Mouse (Mus musculus): ENCODE measurements around the gene Hist4h4.

Gene Hist4h4

GRCm38 (mm10) chr6:136803739-136804633 lies at the start of gene Hist4h4:
TSS of gene Hist4h4 (minus strand) at chr6:136804415.
- DNase-seq (ENCODE audit: low read depth, low spot score), result peak; percentile 98

- DNase-seq (ENCODE audit: low read depth, low spot score), result no peak
These were observed 48.5 kb upstream of the Hist4h4 start for GRCm38 (mm10) chr6:136852762-136853161.

GRCm38 (mm10) chr6:136852348-136852747 lies 48.1 kb upstream of the Hist4h4 start:
- no peak for DNase-seq (ENCODE audit: low read depth, low spot score)

DNA sequence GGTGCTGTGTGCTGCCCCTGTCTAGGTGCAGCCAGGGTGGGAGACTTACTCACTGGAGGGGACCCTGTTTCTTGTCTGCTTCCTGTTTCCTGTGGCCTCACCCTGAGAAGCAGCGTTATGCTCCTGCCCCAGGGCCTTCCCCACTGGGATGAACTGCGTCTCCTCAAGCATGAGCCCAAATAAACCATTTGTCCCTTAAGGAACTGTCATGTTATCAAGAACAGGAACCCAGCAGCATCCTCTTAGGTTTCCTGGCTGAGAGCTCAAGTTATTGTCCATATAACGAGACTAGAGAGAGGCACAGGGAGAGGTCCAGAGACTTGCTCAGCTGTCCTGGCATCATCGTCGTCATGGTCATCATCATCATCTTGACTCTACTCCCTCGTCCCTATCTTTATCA lies 46.1 kb upstream of the Hist4h4 start:
- no peak for DNase-seq (ENCODE audit: low read depth, low spot score)

DNA sequence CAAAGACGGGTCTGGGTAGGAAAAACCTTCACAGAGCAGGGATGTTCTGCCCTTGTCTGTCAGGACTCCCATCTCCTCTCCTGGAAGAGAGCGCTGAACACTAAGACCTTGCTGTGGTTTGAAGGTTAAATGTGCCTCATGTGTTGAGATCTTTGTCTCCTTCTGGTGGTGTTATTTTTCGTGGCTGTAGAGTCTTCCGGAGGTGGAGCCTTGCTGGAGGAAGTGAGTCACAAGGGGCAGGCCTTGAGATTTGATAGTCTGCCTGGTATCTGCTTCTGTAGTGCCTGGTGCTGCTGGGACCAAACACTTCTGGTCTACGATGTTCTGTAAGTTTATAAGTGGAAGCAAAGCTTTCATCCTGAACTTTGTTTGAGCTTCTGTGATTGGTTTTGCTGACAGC lies 44.8 kb upstream of the Hist4h4 start:
- no peak for DNase-seq (ENCODE audit: low read depth, low spot score)

- no peak for DNase-seq (ENCODE audit: low read depth, low spot score)
These were observed 44.2 kb upstream of the Hist4h4 start for GRCm38 (mm10) chr6:136848399-136848798.

GRCm38 (mm10) chr6:136847790-136848189 lies 43.6 kb upstream of the Hist4h4 start:
- peak; percentile 64 for DNase-seq (ENCODE audit: low read depth, low spot score)

DNA sequence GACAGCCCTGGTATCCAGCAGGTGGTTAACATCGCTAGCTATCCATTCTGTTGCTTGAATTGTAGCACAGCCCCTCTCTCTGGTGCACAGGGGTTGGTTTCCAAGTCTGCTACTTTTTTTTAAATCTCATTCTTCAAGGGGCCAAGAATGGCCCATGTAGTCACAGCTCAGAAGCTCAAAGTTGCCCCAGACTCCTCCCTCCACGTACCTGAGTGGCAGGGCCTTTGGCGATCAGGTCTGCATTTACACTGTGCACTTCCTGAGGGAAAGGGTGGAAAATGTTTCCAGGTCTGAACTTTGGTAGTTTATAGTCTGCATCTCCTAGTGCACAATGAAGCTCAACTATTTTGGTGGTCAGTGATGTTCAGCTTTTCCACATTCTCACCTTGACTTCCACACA lies 43.1 kb upstream of the Hist4h4 start:
- DNase-seq (ENCODE audit: low read depth, low spot score), result no peak

DNA sequence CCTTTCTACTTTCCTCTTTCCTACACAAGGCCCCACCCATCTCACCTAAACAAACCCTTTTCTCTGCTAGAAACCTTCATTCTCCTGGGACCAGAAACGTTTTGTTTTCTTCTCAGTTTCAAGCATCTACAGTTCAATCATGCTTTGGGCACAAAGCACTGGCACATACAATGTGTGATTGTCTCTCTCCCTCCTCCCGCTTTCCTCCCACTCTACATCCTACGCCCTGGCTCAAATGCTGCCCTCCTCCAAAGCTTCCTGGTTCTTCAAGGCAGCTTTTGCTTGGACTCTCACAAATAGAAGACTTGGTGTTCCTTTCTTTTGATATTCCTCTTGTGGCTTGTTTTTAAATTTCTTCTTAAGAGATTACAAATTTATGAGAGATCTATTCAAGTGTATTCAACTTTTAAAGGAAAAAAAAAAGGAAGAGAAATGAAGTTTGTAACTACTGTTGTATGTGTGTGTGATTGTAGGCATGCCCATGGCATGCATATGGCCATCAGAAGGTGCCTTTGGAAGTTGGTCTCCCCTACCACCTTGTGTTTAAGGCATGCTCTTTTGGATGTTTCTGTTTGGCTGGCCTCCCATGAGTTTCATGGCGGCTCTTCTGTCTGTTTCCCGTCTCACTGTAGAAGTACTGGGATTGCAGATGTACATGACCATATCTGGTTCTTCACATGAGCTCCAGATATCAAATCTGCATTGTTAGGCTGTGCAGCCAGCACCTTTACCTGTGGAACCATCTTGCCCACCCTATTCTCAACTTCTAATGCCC lies 41.7 kb upstream of the Hist4h4 start:
- DNase-seq (ENCODE audit: low read depth, low spot score), result peak; percentile 82

DNA sequence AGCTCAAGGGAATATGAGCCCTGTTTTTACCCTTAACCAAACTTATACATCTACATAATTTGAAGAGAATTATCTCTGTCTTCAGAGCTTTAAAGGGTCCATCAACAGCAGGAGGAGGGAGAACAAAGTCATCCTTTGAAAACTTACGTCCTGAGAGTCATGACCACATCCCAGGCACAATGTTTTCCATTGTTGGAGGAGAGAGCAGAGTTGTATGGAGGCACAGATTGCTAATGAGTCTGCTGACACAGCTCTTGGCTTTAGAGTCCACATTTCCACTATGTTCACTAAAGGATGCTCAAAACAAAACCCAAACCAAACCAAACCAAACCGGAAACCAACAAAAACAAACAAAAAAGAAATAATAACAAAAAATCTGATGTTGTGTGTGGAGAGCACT lies 40.7 kb upstream of the Hist4h4 start:
- peak; percentile 90 for DNase-seq (ENCODE audit: low read depth, low spot score)

GRCm38 (mm10) chr6:136837323-136837722 lies 33.1 kb upstream of the Hist4h4 start:
- DNase-seq (ENCODE audit: low read depth, low spot score), result no peak

DNA sequence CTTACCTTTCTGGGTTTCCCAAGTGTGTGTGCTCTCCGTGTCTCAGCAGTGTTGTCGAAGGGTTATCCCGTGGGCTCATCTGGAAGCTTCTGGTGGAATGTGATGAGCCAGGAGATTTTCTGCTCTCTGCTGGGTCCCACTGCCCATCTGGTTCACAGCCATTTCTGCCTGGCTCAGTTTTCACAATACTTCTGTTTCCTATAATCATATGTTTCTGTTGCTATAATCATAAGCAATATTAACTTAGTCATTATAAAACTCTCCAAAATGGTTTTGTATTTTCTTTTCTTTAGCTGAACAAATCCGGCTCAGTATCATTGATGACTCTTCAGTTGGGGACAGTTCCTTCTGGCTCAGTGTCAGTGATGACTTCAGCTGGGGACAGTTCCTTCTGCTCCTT lies 31.1 kb upstream of the Hist4h4 start, which contains the start of gene Smco3:
Smco3 (minus strand) TSS at position 101 of the 400 bp plus-strand sequence.
- no peak for DNase-seq (ENCODE audit: low read depth, low spot score)

GRCm38 (mm10) chr6:136831712-136832111 lies 27.5 kb upstream of the Hist4h4 start:
- DNase-seq (ENCODE audit: low read depth, low spot score), result no peak

- DNase-seq (ENCODE audit: low read depth, low spot score), result no peak
These were observed 24.5 kb upstream of the Hist4h4 start for GRCm38 (mm10) chr6:136828681-136829080.

DNA sequence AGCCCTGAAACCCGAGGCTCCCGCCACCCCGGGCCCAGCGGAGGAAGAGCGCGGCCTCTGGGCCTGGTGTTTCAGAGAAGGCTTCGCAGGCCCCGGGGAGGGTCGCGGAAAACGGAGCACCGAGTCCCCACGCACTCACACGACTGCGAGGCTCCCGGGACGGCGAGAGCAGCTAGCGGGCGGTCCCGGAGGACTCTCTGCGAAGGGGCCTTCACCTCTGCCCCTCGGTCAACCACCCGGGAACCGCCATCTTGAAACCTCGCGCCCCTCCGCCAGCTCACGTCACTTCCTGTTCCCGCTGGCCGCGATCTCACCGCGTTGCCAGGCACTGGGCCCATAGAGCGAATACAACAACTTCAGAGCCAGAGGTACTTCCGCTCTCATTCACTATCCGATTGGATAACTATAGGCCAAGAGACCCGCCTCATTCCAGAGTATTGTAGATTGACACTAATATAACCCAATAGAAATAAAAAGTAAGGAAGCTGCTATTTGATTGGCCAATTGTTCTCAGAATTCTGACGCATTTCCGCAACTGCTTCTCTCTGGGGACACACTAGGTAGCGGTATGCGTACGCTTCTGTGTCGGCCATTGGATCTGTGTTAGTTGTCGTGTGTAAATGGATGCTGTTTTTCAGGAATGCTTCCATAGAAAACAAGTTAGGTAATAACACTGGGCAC lies 23.8 kb upstream of the Hist4h4 start, which contains the start of gene Wbp11:
Wbp11 (minus strand) TSS at position 353 of the 681 bp plus-strand sequence.
- DNase-seq (ENCODE audit: low read depth, low spot score), result peak; percentile 99

- peak; percentile 12 for DNase-seq (ENCODE audit: low read depth, low spot score)
These were observed 23.3 kb upstream of the Hist4h4 start, which contains the start of gene BC049715 for GRCm38 (mm10) chr6:136827516-136827880. TSS of gene BC049715 (plus strand) at chr6:136827626.

- no peak for DNase-seq (ENCODE audit: low read depth, low spot score)
These were observed 22.9 kb upstream of the Hist4h4 start for GRCm38 (mm10) chr6:136827116-136827515.

DNA sequence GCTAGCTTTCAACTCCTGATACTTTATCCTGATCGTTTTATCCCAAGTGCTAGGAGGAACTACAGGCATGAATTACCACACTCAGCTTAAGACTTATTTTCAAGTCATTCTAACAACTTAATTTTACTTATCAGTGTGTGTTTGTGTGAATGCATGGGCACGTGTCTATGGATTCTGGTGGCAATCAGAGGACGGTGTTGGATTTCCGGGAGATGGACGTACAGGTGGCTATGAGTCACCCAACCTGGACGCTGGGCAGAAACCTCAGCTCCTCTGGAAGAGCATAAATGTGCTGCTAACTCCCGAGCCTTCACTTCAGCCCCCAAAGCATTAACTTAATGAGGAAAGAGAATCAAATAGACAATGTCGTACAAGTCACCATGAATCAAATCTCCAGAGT lies 20.8 kb upstream of the Hist4h4 start:
- DNase-seq (ENCODE audit: low read depth, low spot score), result no peak

DNA sequence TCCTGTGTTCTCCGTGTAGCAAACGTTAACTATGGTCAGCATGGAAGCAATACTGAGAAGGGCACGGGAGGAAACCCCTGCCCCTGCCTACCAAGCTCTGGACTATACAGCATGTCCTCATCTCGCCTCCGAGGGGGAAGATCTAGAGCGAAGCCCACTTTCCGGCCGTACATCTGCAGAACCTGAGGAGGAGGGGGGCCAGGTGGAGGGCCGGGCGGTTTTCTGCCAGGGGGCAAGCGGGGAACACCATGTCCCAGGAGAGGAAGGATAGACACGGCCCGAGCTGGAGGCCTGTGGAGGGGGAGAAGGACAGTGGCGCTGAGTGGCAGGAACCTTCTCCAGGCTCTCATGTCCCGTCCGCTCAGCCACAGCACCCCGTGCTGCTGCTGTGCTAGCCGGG lies 16.9 kb upstream of the Hist4h4 start:
- DNase-seq (ENCODE audit: low read depth, low spot score), result no peak

GRCm38 (mm10) chr6:136820381-136820780 lies 16.2 kb upstream of the Hist4h4 start:
- no peak for DNase-seq (ENCODE audit: low read depth, low spot score)

DNA sequence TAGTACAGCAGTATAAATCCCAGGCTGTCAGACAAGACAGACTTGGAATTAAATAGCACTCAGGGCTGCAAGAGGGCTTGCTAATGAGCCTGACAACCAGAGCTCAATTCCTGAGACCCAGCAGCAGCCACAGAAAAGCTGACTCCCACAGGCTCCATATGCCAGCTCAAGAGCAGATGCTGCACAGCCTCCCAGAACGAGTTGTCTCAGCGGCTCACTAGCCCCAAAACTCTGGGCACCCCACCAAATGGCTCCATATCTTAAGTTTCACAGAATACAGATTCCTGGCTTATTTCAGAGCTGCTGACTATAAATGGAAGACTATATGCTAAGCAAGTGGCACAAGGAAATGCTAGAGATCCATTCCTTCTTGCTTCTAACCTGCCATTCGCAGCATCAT lies 13.3 kb upstream of the Hist4h4 start:
- DNase-seq (ENCODE audit: low read depth, low spot score), result peak; percentile 96

DNA sequence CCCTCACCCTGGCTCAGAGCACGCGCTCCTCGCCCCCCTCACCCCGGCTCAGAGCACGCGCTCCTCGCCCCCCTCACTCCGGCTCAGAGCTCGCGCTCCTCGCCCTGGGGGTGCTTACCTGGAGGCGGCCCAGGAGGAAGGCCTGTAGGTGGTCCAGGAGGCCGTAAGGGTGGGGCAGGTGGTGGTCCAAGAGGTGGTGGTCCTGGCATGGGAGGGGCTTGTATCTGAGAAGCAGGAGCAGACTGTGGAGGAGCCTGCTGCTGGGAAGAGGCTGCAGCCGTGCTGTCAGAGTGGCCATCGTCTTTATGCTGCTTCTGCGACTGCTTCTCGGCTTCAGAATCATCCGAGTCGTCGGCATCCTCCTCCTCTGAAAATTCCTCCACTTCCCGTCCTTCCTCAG lies 12.6 kb upstream of the Hist4h4 start:
- DNase-seq (ENCODE audit: low read depth, low spot score), result no peak
